Mouse (Mus musculus): ENCODE data around the gene Filip1.

The Filip1 gene

DNA sequence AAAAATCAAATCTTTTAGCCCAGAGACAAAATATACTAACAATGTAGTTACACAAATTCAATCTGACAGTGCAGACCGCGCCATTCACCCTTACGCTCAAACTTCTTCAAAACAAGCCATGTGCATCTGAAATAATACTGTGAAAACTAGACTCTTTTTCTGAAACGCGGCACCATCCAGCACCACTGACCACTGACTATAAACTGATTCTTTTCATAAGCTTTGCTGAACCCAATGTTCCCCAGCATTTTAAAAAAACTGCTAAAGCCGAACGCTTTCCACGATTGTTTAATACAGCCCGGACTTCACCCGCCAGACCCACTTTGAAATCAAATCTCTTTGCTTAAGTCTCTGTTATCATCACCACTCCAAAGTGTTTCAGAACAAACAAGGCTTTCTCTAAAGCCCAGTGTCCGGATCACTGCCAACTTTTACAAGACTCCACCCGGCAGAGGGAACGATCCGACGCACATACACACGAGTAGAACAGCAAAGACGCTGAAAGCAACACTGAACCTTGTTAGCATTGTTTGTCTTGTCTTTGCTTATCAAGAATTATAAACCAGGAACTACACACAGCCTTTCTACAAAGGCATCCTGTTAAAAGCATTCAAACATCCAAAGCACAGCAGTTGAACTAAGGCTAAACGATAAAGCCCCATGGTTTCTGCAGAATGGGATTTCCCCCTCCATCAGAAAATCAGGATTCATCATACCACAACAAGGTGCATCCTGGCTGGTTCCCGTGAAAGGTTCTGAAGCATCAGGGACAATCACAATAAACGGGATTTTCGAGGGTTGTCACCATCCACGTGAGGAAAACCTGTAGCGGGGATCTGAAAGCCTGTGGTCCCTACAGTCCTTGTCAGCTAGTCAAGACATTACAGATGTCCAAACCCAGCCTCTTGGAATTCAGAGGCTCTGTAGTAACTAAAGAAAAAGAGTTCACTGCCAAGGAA lies 182.5 kb downstream of the Filip1 start:
- in situ Hi-C loops (cut with MboI, MseI), result loop anchor here in 1 of 2 experiments (5.0 kb wide), 1 partner anchor 42 kb away; no protein-coding TSS in a partner anchor

DNA sequence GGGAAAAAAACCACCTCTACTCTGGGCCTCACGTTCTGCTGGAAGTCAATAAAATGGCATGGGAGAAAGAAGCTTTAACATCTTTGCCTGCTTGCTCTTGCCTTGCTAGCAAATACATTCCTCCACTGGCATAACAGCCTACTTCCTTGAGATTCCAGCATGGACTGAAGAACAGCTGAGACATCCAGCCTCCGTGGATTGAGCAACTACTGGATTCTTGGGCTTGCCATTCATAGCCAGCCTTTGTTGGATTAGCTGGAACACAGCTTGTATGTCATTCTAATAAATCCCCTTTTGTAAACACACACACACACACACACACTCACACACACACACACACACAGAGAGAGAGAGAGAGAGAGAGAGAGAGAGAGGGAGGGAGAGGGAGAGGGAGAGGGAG lies 185.6 kb downstream of the Filip1 start:
- in situ Hi-C loops (cut with MboI, MseI), result no loop called here

DNA sequence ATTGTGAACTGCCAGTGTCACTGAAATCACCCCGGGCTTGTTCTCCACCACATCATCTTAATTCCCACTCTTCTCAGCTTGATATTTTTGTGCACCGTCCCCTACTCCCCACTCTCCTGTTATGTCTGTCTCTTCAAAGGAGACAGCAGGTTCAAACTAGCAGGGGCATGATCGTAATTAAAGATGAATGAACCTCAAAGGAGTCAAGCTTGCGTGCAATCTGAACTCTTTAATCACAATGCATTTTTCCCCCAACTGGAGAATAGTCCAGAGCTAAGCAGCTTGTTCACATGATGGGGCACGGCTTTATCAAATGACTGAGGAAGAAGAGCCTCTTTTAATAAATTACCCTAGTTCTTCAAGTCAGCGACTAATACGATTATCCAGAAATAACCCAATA lies 187.1 kb downstream of the Filip1 start:
- in situ Hi-C loops (cut with MboI, MseI), result no loop called here

DNA sequence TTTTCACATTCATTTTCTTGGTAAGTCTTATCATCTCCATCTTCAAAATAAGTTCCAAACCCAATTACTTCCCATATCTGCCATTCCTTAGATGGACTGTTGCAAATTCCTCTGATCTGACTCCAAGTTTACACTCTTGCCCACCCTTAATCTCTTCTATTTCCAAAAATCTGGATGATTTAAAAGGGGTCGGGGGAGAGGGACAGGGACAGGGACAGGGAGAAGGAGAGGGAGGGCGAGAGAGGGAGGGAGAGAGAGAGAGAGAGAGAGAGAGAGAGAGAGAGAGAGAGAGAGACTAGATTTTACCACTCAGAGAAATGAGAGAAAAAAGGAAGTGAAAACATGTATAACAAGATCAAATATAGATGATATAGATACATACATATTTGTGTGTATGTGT lies 188.8 kb downstream of the Filip1 start:
- in situ Hi-C loops (cut with MboI, MseI), result no loop called here

DNA sequence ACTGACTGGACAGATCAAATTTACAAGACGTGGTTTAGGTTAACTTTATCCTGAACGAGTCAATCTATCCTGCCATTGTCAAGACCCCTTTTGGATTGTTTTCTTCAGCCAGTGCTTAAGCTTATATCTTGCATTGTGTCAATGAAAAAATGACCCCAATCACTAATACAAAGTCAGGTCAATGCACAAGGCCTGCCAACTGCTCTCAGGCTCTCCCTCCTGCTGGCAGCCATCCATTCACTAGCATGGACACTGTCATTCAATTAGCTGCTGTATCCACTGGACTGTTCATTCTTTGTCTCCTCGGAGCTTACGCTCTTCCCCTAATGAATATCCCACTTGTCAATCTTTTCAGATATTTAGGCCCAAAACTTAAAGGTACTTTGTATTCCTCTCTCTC lies 189.2 kb downstream of the Filip1 start:
- in situ Hi-C loops (cut with MboI, MseI), result no loop called here

DNA sequence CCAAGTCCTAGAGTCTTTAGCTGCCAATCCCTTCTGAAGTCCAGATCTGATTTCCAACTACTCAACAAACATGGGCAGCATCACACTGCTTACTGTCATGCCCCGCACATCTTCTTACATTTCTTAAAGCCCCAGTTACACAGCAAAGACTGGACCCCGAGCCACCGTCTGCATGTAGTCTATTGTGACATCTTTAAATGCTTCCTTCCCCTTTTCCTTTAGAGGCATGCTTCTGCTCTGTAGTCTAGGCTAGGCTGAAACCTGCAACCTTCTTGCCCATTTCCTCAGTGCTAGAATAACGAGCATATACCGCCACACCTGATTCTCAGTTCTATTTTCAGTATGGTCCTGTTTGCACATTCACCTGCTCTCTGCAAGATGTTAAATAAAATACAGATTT lies 196.2 kb downstream of the Filip1 start:
- in situ Hi-C loops (cut with MboI, MseI), result no loop called here

DNA sequence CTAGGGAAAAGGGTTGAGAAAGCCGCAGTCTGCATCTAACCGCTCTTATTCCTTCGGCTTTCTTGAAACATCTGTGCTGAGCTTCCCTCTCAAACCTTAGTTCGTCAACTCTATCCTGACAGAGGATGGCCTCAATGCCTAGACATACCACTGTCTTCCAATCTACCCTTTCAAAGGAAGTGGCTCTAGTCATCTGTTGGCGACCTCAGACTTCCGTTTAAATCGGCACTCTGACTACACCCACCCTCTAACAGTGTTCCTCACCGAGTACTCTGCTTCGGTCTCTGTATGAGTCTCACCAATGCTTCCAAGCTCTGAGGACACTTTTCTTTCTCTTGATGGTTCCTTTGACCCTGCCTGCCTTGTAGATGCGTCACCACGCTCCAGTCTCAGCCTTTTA lies 196.6 kb downstream of the Filip1 start:
- in situ Hi-C loops (cut with MboI, MseI), result no loop called here

DNA sequence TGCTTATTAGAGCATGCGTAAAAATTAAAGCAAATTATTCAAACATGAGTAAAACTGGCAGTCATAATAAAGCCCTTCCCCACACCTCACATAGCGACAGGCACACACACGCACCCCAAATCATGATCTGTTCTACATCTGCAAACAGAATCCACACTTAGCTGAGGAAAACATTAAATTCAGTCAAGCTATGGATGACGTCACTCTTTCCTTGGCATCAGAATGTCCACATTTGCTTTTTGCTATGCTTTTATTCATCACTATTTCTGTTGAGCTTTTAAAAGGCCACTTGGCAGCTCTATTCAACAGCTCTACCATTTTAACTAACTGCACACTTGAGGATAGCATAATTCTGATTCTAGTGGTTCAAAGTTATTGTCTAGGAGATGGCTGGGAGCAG lies 198.1 kb downstream of the Filip1 start:
- in situ Hi-C loops (cut with MboI, MseI), result no loop called here

DNA sequence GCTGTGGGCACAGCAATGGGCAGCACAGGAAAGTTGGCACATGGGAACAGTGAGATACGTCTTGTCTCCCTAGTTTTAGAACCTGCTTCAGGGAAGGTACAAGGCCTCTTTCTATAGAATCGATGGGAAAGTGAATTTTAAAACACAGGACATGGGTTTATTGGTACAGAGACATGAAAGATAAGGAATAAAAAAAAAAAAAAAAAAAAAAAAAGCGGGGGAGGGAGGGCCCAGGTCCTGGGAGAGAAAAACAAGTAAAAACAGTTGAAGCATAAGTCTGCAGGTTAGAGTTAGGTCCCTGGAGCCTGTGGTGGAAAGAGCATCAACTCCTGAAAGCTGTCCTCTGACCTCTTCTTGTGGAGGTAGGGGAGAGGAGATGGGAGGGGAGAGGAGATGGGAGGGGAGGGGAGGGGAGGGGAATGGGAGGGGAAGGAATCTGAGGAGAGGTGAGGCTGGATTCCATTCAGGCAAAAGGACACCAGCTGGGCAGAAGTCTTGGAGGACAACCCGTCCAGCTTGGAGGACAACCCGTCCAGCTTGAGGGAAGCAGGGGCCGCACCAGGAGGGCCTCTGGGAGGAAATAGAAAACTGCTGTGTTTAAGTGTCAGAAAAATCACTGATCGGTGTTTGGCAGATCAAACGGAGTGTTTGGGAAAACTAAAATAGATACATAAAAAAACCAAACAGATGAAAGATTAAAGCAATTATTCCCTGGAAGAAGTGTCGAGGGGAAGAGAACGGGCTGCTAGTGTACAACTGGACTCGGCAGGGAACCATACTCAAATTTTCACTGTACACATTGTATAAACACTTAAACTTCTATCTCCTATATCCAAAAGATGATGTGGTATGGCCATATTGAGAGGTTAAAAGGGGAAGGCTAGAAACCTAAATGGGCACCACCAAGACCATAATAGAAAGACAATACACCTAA lies 201.4 kb downstream of the Filip1 start:
- in situ Hi-C loops (cut with MboI, MseI), result no loop called here

DNA sequence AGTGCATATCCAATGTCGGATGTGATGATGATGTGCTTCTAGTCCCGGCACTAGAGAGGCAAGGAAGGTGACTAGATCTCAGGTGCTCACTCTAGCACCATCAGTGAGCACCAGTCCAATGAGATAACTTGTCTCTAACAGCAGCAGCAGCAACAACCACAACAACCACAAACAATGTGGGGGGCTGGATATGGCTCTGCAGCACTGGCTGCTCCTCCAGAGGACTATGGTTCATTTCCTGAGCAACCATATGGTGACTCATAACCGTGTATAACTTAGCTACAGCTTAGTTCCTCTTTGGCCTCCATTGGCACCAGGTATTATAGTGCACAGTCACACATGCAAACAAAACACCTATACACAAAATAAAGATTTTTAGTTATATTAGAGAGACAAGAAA lies 202.1 kb downstream of the Filip1 start:
- in situ Hi-C loops (cut with MboI, MseI), result no loop called here

DNA sequence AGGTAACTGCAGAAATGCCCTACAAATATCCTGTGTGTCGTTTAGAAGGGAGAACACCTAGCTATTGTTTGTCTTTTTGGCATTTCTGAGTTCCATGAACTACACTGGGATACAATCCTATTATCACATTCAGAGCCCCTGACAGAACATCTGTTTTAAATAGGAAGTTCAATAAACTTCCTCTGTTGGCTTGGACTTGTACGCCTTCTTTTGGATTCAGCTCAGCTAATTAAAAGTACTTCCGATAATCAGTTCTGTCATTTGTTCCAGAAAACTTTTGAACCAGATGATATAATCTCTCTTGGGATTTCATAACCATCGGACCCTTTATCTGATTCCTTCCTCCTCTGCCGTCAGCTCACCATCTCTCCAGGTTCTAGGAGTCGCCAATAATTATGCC lies 203.2 kb downstream of the Filip1 start:
- in situ Hi-C loops (cut with MboI, MseI), result no loop called here

DNA sequence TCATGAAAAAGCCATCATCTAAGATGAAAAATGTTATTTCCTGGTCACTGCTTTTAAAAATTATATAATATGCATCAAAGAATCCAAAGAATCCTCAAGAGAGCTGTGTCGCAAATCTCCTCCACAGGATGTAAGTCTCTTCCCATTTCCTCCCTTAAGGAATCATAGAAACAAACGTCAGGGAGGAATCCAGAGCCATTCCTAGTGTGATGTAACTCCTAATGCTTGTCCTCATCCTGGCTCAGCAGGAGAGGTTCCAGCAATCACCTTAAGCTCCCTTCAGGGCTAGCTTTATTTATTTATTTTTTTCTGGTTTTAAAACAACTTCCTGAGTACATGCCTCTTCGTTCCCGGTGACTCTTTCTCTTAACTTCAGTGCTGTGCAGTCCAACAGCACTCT lies 205.5 kb downstream of the Filip1 start:
- in situ Hi-C loops (cut with MboI, MseI), result no loop called here

DNA sequence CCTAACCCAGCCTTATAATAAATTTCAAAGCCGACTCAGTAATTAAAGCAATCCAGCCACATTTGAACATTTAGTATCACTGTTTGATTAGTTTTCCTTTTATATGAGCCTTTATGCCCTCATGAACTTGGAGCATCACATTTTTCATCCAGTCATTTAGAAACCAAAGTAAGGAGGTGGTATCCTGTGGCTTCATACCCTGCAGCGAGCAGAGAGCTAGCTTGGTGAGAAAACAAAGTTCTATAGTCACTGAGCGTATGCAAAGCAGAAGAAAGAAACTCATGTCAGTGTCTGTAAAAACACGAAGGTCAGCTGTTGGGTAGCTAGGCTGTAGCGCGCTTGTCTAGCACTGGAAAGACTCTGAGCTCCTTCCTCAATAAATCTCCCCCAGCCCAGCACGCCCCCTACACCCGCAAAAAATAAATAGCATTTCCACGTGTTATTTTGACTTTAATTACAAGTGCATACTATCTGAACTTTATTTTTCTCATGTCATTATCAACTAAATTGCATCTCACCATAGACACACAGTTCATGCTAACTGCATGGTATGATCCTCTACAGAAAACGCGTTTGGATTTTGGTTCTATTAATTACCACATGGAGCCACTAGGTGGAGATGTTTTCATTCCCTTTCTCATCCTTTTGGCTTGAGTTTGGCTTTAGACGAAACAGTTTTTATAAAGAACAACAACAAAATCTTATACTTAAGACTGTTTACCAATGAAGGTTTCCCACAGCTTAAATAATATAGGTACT lies 206.2 kb downstream of the Filip1 start:
- in situ Hi-C loops (cut with MboI, MseI), result no loop called here

DNA sequence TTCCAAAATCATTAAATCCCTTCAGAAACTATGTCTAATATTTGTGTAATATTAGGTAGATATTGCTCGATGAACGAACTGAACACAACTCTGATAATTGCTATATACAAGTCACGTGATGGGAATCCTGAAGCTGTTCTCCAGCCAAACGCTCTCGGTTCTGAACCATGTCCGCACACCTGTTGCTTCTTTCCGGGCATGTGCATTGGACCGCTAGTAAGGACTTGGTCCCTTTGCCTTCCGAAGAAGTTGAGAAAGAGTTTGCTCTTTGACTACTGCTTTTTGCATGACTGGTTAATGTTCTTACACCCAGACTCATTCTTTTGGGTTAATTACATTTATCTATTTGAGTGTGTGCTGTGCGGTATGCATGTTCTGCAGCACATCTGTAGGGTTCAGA lies 207.2 kb downstream of the Filip1 start:
- in situ Hi-C loops (cut with MboI, MseI), result no loop called here

DNA sequence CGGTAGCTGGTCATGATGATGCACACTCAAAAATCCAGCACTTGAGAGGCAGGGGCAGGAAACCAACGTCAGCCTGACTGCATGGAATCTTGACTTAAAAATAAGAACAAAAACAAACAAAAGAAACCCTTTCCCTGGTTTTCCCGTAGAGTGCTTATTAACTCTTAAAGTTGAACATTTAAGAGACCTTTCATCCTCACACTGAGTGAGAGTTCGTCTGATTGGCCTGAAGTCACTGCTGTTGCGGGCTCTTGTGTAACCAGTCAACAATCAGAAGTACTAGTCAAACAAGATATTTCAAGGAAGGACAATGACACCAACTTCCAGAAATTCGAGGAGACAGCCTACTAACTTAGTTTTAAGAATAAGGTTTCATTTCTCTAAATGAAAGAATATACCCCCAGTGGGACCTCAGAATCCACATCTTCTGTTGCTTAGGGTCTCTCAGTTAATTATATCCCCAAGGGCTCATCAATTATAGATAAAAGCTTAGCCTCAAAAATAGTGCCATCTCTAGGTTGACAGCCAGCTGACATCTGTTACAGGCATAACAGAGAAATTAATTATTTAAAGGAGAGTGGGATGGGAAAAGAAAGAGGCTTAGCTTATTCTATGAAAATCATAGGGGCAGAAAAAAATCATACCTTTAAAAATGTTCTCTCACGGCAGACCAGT lies 216.1 kb downstream of the Filip1 start:
- in situ Hi-C loops (cut with MboI, MseI), result no loop called here

DNA sequence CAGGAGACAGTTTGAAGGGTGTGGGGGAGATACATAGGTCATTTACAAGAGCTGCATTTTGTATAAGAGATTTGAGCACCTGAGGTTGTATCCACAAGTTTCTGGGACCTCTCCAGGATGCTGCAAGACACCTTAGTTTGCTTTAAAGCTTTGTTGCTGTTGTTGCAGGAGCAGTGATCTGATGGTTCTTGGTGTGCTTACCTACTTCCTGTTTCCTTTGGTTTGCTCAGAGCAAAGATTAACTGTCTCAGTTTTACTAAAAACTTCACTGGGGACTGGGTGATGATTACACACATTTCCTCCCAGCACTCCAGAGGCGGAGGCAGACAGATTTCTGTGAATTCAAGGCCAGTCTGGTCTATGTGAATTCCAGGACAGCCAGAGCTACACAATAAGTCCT lies 217.6 kb downstream of the Filip1 start:
- in situ Hi-C loops (cut with MboI, MseI), result no loop called here

DNA sequence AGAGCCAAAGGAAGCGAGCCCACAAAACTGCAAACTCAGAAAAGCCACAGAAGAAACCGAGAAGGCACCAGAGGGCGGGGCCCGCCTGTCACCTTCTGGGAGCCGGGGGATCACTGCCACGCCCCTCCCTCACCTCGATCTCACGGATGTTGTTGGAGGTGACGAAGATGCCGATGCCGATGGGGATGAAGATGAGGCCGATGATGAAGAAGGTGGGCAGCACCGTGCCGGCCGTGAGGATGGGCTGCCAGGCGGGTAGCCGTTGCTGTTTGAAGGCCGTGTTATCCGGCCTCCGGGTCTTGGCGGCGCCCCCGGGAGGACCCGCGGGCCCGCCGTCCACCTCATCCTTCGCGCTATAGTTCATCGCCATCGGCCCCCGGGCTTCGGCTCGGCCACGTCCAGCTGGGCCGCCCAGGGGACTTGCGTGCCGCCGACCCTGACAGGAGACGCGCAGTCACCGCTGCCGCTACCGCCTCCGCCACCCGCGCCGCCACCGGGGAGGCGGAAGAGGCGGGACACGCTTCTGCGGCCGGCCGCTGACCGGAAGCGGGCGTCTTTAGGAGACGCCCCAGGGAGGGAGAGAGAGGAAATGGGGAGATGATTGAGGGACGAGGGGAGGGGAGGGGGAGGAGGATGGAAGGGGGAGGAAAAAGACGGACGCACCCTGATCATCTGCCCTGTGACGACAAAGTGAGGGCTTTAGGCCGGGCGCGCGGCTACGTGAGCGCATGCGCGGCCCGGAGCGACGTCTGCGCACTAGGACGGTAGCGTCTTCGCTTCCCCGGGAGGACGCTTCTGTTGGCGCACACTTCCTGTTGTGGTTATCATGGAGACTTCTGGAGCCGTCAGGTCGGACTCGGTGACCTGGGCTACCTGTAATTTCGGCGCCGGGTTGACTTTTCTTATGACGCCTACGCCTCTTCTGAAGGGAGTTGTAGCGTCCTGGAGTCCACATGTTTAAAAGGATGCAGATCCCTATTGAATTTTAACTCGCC lies 219.5 kb downstream of the Filip1 start, which contains the start of gene Tmem30a:
TSS of gene Tmem30a (minus strand) at position 667 of the 995 bp plus-strand sequence.
- in situ Hi-C loops (cut with MboI, MseI), result loop anchor here in 1 of 2 experiments (5.0 kb wide), 1 partner anchor 279 kb away; no protein-coding TSS in a partner anchor

DNA sequence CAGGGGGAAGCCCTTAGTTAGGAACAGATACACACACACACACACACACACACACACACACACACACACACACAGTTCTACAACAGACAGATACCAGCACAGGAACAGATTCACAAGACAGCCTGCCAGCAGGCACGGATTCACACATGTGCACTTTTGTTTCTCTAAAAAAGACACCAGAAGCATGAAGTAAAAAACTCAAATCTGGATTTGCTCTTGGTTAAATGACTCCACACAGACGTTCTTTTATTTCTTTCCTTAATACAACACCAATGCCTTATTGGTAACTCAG lies 226.9 kb downstream of the Filip1 start:
- in situ Hi-C loops (cut with MboI, MseI), result no loop called here

DNA sequence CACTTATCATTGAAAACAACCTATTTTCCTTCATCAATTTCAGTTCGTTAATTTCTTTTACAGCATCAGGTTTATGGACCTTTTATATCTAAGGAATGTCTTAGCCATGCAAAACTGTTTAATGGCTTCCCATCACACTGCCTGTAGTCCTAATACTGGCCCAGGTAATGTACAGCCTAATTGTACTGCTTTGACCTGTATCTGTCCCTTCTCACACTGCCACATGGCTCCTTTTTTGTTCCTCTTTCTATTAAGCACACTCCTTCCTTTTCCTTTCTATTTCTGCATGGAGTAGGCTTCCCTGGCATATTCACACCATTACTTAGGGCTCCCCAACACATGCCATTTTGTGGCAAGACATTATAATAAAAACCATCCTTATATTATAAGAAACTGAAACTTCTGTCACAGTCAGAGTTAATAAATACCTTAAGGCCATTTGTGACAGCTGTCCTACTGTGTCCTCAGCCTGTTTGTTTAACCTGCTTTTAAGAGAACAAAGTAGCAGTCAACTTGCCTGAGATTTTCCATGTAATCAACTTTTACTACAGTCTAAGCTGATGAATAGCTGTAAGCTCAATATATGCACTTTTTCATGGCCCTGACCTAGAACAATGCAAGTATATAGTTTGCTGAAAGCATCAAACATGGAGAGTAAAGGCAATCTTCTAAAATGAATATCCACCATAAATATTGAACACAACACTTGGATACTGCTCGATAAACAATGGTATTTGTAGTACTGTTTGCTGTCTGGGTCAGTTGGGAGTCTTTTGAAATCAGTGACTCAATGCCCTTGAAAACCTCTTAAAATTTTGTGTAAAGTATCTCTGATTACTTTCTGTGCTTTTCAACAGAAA lies 227.5 kb downstream of the Filip1 start:
- in situ Hi-C loops (cut with MboI, MseI), result no loop called here
